ENCODE assay signal across 11 mouse cellular contexts in the genomic region with DNA sequence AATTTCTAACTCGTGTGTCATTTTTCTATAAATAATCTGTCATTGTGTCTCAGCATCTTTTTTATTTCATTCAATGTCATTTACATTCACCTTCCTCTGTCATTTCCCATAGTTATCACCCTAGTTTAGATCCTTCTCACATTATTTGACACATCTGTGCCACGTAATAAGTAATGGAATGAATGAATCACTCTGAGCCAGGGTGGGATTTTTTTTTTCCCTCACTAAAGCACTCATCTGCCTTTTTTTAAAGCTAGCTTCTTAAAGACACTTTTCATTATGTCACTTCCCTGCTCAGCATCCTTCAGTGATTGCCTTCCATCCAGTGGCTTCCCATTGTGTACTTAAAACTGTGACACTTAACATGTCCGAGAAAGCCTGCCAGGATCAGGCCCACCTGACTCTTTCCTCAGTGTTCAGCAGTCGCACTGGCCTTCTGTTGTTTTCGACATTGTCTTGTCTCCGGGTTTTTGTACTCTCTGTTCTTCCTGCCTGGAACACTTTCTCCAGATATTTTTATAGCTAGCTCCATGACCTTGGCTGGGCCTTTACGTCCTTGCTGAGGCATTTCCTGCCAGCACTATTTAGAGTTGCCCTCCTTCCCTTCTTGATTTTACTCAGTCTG. TPM values are rescaled to one million over a fixed set of nuclear protein-coding genes. Genes with fewer than 3 reads are reported as not detected.
DNase-seq lines count a peak whose midpoint lies in the region; ATAC-seq and TF ChIP-seq lines count a peak whose summit lies in the region.
"Had no signal": no experiment of that assay in that cellular context is flagged by ENCODE, and none has a peak within 500 bp of the region (broad histone marks: within the 10 kb centered on the region; RNA-seq: fewer than 3 reads in every experiment).

No protein-coding gene starts in this region.

- TF ChIP-seq POLR2A in CH12.LX (IDR thresholded peaks at IDR 0.05; ENCODE audit: low read depth, low read length) = no peak

- intact Hi-C loops in left cerebral cortex, adult 2 months (cut with DNase I) = no loop called here

- H3K27ac ChIP-seq in heart, embryonic 12.5 days (ENCODE audit: poor library complexity, severe bottlenecking) = no peak overlapping the region
- no peak overlapping the region for H3K27ac ChIP-seq in CH12.LX (ENCODE audit: insufficient read depth, low read depth)
- no peak overlapping the region for H3K27ac ChIP-seq in hindbrain, embryonic 16.5 days (ENCODE audit: low read depth, low read length)
- no peak overlapping the region for H3K27ac ChIP-seq in left cerebral cortex, adult 2 months
- H3K27ac ChIP-seq: liver, embryonic 13.5 days had no signal

- no peaks in the 10 kb centered on the region for H3K9me3 ChIP-seq in heart, embryonic 12.5 days (replicated peaks)
- peaks cover 2% of the 10 kb centered on the region for H3K9me3 ChIP-seq in CH12.LX (replicated peaks; ENCODE audit: low read length)
- H3K9me3 ChIP-seq in hindbrain, embryonic 16.5 days (ENCODE audit: control insufficient read depth, low read length) = no peaks in the 10 kb centered on the region
- H3K9me3 ChIP-seq: liver, embryonic 13.5 days had no signal

- peaks cover 16% of the 10 kb centered on the region; the same call in 1 of the 2 replicates for H3K27me3 ChIP-seq in heart, embryonic 12.5 days (replicated peaks)
- no peaks in the 10 kb centered on the region for H3K27me3 ChIP-seq in CH12.LX (replicated peaks)
- no peaks in the 10 kb centered on the region for H3K27me3 ChIP-seq in hindbrain, embryonic 16.5 days (replicated peaks; ENCODE audit: control insufficient read depth, insufficient read depth, low read length)

- H3K4me2 ChIP-seq in heart, embryonic 12.5 days = no peak overlapping the region
- H3K4me2 ChIP-seq in CH12.LX (ENCODE audit: insufficient read depth, low read depth, poor library complexity, severe bottlenecking) = no peak overlapping the region
- H3K4me2 ChIP-seq in hindbrain, embryonic 16.5 days (ENCODE audit: low read length) = peak overlapping the region; percentile 42
- H3K4me2 ChIP-seq: liver, embryonic 13.5 days had no signal

- H3K36me3 ChIP-seq in heart, embryonic 12.5 days = no peaks in the 10 kb centered on the region
- H3K36me3 ChIP-seq in CH12.LX (replicated peaks in 1 of 2; ENCODE audit: control insufficient read depth in 1 of 2, insufficient read depth in 1 of 2, low read length in 1 of 2) = no peaks in the 10 kb centered on the region
- no peaks in the 10 kb centered on the region for H3K36me3 ChIP-seq in hindbrain, embryonic 16.5 days (ENCODE audit: control insufficient read depth, insufficient read depth, low read length)
- H3K36me3 ChIP-seq: liver, embryonic 13.5 days had no signal

- DNase-seq in heart, adult 8-10 months (ENCODE audit: low spot score) = peak; percentile 70
- DNase-seq in CH12.LX (ENCODE audit: extremely low read depth) = peak; percentile 17
- peak; percentile 42 for DNase-seq in brain, adult 2 months (ENCODE audit: low read depth, low spot score)
- DNase-seq in thymus, postnatal 4 days = no peak
- no peak for DNase-seq in left cerebral cortex, adult 2 months (ENCODE audit: extremely low spot score in 1 of 2, low spot score in 2 of 2)
- DNase-seq: liver, embryonic 13.5 days; thymus, postnatal 36 days had no signal

- TF ChIP-seq CTCF in CH12.LX (conservative IDR thresholded peaks at IDR 0.05 in 1 of 2, IDR thresholded peaks at IDR 0.05 in 1 of 2; ENCODE audit: low read depth in 2 of 2, low read length in 2 of 2) = no peak
- TF ChIP-seq CTCF in left cerebral cortex, adult 2 months (IDR thresholded peaks at IDR 0.05) = no peak

- H3K4me3 ChIP-seq in heart, embryonic 12.5 days = no peak overlapping the region
- H3K4me3 ChIP-seq in CH12.LX (replicated peaks in 1 of 3; ENCODE audit: low read depth in 2 of 3, low read length in 2 of 3, poor library complexity in 1 of 3) = no peak overlapping the region
- no peak overlapping the region; the same call in 1 of the 2 replicates for H3K4me3 ChIP-seq in hindbrain, embryonic 16.5 days (ENCODE audit: low read length)
- H3K4me3 ChIP-seq in left cerebral cortex, adult 2 months = no peak overlapping the region
- H3K4me3 ChIP-seq: liver, embryonic 13.5 days had no signal

- in situ Hi-C loops in CH12.LX (cut with MboI; ENCODE audit: low pct_ligation_motif_present, low pct_unique_long_range_greater_than_20kb, low sequenced_read_pairs) = no loop called here

- TF ChIP-seq EP300 in CH12.LX (IDR thresholded peaks at IDR 0.05; ENCODE audit: low read length) = no peak

- H3K4me1 ChIP-seq in heart, embryonic 12.5 days (replicated peaks) = no peaks in the 10 kb centered on the region
- no peaks in the 10 kb centered on the region for H3K4me1 ChIP-seq in CH12.LX (ENCODE audit: control insufficient read depth in 1 of 2, insufficient read depth in 2 of 2)
- H3K4me1 ChIP-seq in hindbrain, embryonic 16.5 days (ENCODE audit: control insufficient read depth, insufficient read depth, low read depth, low read length) = no peaks in the 10 kb centered on the region

- ATAC-seq in heart, embryonic 12.5 days (ENCODE audit: insufficient number of reproducible peaks, low FRiP score) = no peak
- no peak for ATAC-seq in hindbrain, embryonic 16.5 days
- no peak for ATAC-seq in granulocyte monocyte progenitor cell, adult 5-6 weeks (replicated peaks; ENCODE audit: poor library complexity, severe bottlenecking)

- TF ChIP-seq RAD21 in CH12.LX (IDR thresholded peaks at IDR 0.05; ENCODE audit: low read depth, low read length) = no peak

- H3K79me2 ChIP-seq in CH12.LX (replicated peaks; ENCODE audit: control insufficient read depth, extremely low read depth, insufficient read depth, poor library complexity, severe bottlenecking) = no peaks in the 10 kb centered on the region

- WGBS in heart, embryonic 12.5 days = 41% methylated on average over 7 of the region's 7 CpGs
- 47% methylated on average over 7 of the region's 7 CpGs for WGBS in hindbrain, embryonic 16.5 days

- H3K9ac ChIP-seq in heart, embryonic 12.5 days = no peak overlapping the region
- H3K9ac ChIP-seq in CH12.LX (ENCODE audit: insufficient read depth, low read depth) = no peak overlapping the region
- no peak overlapping the region for H3K9ac ChIP-seq in hindbrain, embryonic 16.5 days (ENCODE audit: low read depth, low read length)
- H3K9ac ChIP-seq: liver, embryonic 13.5 days had no signal

- dilution Hi-C loops in CH12.LX (cut with MboI; ENCODE audit: extremely low pct_ligation_motif_present, extremely low pct_unique_long_range_greater_than_20kb, low sequenced_read_pairs) = no loop called here

TF ChIP-seq in CH12.LX, 34 proteins besides CTCF, POLR2A, EP300 and RAD21:
- TF ChIP-seq ZNF384 (IDR thresholded peaks at IDR 0.05; ENCODE audit: low read depth, low read length) (peak; percentile 52), SIN3A (IDR thresholded peaks at IDR 0.05; ENCODE audit: low read length) (no peak)
TF ChIP-seq in CH12.LX: peak in this region for 1.

RNA-seq across cellular contexts. Expression of a gene that starts 3.2 kb away (rescaled TPM):
- 1 to 10 TPM; 2.7 to 6.0 (median 5.0) TPM for total RNA-seq in heart, adult 8-10 months (2022)
- 0.88 and 1.1 TPM in 2 replicates for polyA plus RNA-seq in heart, embryonic 12.5 days (2016; fragmentation: Nextera tagmentation; extraction: Ambion mirVana)
- total RNA-seq in CH12.LX (2012; rRNA removed) (not detected in 2 replicates), CH12.LX (2014; rRNA removed) (not detected in 2 replicates)
- polyA plus RNA-seq in CH12.LX (2012; ENCODE audit: insufficient read length, low read depth) = 0.07 TPM in 1 of 2 replicates, not detected in the other
- polyA plus RNA-seq in hindbrain, embryonic 16.5 days (2015; fragmentation: Nextera tagmentation; extraction: Ambion mirVana) = 4.9 and 5.2 TPM in 2 replicates
- not detected in 2 replicates for total RNA-seq in granulocyte monocyte progenitor cell, adult 5-6 weeks (2014; fragmentation: Nextera tagmentation)
- total RNA-seq in granulocyte monocyte progenitor cell, adult 5-6 weeks (2017) = not detected in 2 replicates
- total RNA-seq in left cerebral cortex, adult 2 months (2021) = 1 to 10 TPM; 6.8 to 7.8 TPM

RNA-seq across cellular contexts. Expression of a gene that starts 53.8 kb away (rescaled TPM):
- not detected for total RNA-seq in heart, adult 8-10 months (2022)
- 0.49 and 0.89 TPM in 2 replicates for polyA plus RNA-seq in heart, embryonic 12.5 days (2016; fragmentation: Nextera tagmentation; extraction: Ambion mirVana)
- total RNA-seq in CH12.LX (2012; rRNA removed) (not detected in 2 replicates), CH12.LX (2014; rRNA removed) (not detected in 2 replicates)
- polyA plus RNA-seq in CH12.LX (2012; ENCODE audit: insufficient read length, low read depth) = not detected in 2 replicates
- not detected in 2 replicates for polyA plus RNA-seq in hindbrain, embryonic 16.5 days (2015; fragmentation: Nextera tagmentation; extraction: Ambion mirVana)
- not detected in 2 replicates for total RNA-seq in granulocyte monocyte progenitor cell, adult 5-6 weeks (2014; fragmentation: Nextera tagmentation)
- not detected in 2 replicates for total RNA-seq in granulocyte monocyte progenitor cell, adult 5-6 weeks (2017)
- not detected for total RNA-seq in left cerebral cortex, adult 2 months (2021)
- total RNA-seq: layer of hippocampus, adult 18-20 months had no signal

Comparison
In these comparisons a context has a peak if more than half of its experiments do, and no peak if none do; other contexts are left out.
1. DNase-seq: peak in heart, adult 8-10 months (single experiment), CH12.LX (single experiment) and brain, adult 2 months (single experiment); none in thymus, postnatal 4 days (single experiment) and left cerebral cortex, adult 2 months (0 of 2).